Mouse (Mus musculus) ovary, adult 18-20 months (tissue): ENCODE measurements around the gene Asprv1.

Experiments used
- DNase-seq: peaks from one replicate; pipeline ENCODE4 v3.0.0; 2022; ENCODE audit warnings: low spot score, mixed read lengths

Asprv1 gene

DNA sequence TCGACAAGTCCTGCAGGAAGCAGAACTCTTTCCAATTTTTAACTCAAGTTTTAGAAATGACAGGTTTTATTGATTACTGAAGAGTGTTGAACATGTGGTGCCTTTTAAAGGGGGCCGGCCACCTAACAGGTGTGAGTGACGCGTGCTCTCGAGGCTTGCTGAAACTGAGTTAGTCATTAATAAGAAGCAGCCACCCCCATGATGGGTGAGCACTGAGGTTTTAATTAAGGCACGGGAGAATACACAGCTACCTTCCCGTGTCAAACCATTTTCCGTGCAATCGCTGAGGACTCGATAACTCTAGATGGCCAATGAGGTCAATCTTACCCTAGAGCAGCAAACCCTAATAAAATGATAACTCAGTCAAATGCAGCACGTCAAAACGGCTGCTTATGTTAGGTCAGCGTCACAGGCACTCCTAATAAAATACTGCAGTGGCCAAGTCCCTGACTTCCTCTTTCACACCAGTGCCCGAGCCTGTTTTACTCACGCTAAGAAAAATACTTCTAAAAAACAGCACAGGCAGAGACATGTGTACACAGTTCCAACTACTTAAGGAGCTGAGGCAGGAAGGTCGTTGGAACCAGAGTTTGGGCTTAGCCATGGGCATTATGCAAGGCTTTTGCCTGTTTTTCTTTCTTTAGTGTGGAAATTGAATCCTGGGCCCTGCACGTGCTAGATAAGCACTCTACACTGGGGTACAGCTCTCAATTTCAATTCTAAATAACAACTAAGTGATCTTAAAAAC, 37.8 kb downstream of the Asprv1 start:
- no peak for DNase-seq

- no peak for DNase-seq
Observed at GRCm38 (mm10) chr6:86667061-86667460, 39.1 kb downstream of the Asprv1 start.

DNA sequence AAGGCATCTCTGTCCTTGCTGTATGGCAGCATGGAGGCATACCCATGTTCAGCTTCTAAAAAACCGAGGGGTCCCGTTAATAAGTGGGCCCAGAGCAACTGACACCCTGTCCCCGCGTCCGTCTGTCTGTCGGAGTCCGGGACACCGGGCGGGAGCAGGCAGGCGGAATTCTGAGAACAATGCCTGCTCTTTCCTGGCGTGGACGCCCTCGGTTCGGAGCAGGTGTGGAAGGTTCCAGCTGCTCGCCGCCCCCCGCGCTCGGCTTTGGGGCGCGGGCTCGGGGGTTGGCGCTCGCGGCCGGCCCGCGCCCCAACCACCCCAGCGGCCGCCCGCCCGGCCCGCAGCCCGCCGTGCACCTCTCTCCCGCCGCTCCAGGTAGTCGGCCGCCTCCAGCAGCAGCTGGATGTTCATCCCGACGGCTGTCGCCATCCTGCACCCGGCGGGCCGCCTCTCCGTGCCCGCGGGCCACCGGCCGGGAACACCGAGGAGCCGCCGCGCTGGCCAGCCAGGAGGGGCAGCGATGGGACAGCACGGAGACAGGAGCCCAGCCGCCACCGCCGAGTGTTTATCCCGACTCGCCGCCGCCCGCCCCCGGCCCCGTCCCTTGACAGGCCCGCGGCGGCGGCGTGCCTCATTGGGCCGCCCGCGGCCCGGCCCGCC, 40.7 kb downstream of the Asprv1 start, which contains the start of gene Mxd1:
Mxd1 (minus strand) TSS at position 582 of the 660 bp plus-strand sequence.
- no peak for DNase-seq

DNA sequence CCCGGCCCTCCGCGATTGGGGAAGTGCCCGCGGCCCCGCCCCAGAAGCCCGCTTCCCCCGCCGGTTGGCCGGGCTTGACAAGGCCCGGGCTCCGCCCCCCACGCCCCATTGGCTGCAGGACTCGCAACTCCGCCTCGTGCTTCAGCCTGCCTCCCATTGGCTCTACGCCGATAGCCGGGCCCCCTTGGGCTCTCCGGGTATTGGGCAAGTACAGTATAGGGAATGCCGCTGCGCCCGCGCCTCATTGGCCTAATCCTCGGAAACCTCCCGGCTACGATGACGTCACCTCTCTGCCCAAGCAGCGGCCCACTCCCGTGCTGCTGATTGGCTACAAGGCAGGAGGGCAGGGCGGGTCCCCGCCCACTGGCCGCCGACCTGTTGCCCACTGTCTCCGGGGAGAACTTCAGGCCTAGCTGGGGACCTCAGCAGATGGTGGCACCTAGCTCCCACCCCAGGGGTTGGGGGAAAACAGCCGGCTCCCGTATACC, 41.3 kb downstream of the Asprv1 start:
- DNase-seq: peak; percentile 100

DNA sequence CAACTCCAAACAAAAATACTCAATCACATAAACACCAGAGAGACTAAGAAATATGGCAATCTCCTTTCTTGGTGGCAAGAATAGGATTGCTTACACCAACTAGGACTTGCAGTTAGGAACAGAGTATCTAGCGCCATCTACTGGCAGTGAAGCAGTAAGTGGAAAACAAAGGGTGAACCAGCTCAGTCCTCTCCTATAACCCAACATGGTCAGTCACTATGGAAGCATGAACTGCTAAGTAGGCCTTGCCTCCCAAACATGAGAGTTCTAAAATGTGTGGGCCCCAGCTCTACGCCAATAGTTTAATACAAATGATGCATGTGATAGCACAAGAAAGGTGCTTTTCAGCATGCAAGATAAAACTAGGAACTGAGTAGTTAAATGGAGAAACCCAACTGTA, 42.9 kb downstream of the Asprv1 start:
- peak; percentile 47 for DNase-seq

DNA sequence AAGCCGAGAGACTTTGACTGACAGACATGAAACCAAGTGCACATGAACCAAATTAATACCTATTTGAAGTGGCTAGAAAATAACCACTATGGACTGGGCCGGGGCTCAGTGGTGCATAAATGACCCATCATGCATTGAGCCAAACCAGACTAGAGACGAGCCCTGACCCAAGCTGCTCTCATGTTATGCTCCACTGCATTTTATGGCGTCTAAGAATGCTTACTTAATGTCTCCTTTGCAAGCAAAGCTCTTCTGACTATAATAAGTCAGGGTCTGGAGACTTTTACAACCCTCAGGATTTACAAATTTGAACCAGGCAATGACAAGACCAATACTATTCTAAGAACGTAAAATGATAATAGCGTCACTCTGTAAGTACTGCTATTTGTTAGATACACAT, 50.4 kb downstream of the Asprv1 start:
- no peak for DNase-seq
